ENCODE assay signal across 8 mouse cellular contexts in genomic region chr2:167688126-167688497, GRCm38 (mm10). TPM values are rescaled to one million over a fixed set of nuclear protein-coding genes. Genes with fewer than 3 reads are reported as not detected.
DNase-seq lines count a peak whose midpoint lies in the region; ATAC-seq and TF ChIP-seq lines count a peak whose summit lies in the region.

No protein-coding gene starts in this region.

- 0 out of 2 replicates have a peak overlapping the region, but pooled peaks have one; percentile 94 for H3K27ac ChIP-seq in lung, embryonic 14.5 days (ENCODE audit: low read depth)
- H3K27ac ChIP-seq in forebrain, postnatal 0 days (ENCODE audit: low read depth, low read length) = no peak overlapping the region
- peak overlapping the region; percentile 98 for H3K27ac ChIP-seq in lung, postnatal 0 days (ENCODE audit: low read length)

- H3K4me2 ChIP-seq in lung, embryonic 14.5 days = peak overlapping the region; percentile 92
- H3K4me2 ChIP-seq in forebrain, postnatal 0 days (ENCODE audit: low read depth) = peak overlapping the region; percentile 84
- H3K4me2 ChIP-seq in lung, postnatal 0 days (replicated peaks; ENCODE audit: low read depth, low read length) = peak overlapping the region; percentile 75

- no peaks in the 10 kb centered on the region for H3K4me1 ChIP-seq in lung, embryonic 14.5 days (ENCODE audit: insufficient read depth)
- H3K4me1 ChIP-seq in forebrain, postnatal 0 days (ENCODE audit: insufficient read depth) = no peaks in the 10 kb centered on the region
- H3K4me1 ChIP-seq in lung, postnatal 0 days (ENCODE audit: insufficient read depth, low read depth, low read length) = no peaks in the 10 kb centered on the region; the same call in 1 of the 2 replicates

- peak overlapping the region; percentile 80 for H3K4me3 ChIP-seq in lung, embryonic 14.5 days (ENCODE audit: low read depth, low read length)
- peak overlapping the region; percentile 64 for H3K4me3 ChIP-seq in forebrain, postnatal 0 days (ENCODE audit: low read depth, low read length)
- peak overlapping the region; percentile 81 for H3K4me3 ChIP-seq in lung, postnatal 0 days (ENCODE audit: low read depth, low read length)

- TF ChIP-seq EP300 in lung, postnatal 0 days (IDR thresholded peaks at IDR 0.05) = no peak

- no peaks in the 10 kb centered on the region for H3K9me3 ChIP-seq in lung, embryonic 14.5 days (ENCODE audit: low read depth, low read length)
- H3K9me3 ChIP-seq in forebrain, postnatal 0 days (ENCODE audit: low read length) = no peaks in the 10 kb centered on the region
- no peaks in the 10 kb centered on the region for H3K9me3 ChIP-seq in lung, postnatal 0 days (ENCODE audit: low read length)

- 15% methylated on average over 12 of the region's 12 CpGs for WGBS in lung, embryonic 14.5 days
- 29% methylated on average over 12 of the region's 12 CpGs for WGBS in forebrain, postnatal 0 days
- WGBS in lung, postnatal 0 days = 16% methylated on average over 12 of the region's 12 CpGs

- H3K36me3 ChIP-seq in lung, embryonic 14.5 days (ENCODE audit: insufficient read depth) = peaks cover 14% of the 10 kb centered on the region
- H3K36me3 ChIP-seq in forebrain, postnatal 0 days (ENCODE audit: insufficient read depth) = no peaks in the 10 kb centered on the region
- H3K36me3 ChIP-seq in lung, postnatal 0 days (ENCODE audit: insufficient read depth, low read length) = peaks cover 9% of the 10 kb centered on the region

- peak; percentile 26 for ATAC-seq in lung, embryonic 14.5 days (ENCODE audit: insufficient read depth)
- ATAC-seq in forebrain, postnatal 0 days = peak; percentile 35
- ATAC-seq in lung, postnatal 0 days = peak; percentile 25

- no peaks in the 10 kb centered on the region; the same call in 1 of the 2 replicates for H3K27me3 ChIP-seq in lung, embryonic 14.5 days (ENCODE audit: insufficient read depth, low read length)
- peaks cover 23% of the 10 kb centered on the region for H3K27me3 ChIP-seq in forebrain, postnatal 0 days (ENCODE audit: insufficient read depth, low read length)
- H3K27me3 ChIP-seq in lung, postnatal 0 days (replicated peaks; ENCODE audit: insufficient read depth, low read length) = no peaks in the 10 kb centered on the region

- H3K9ac ChIP-seq in lung, embryonic 14.5 days = peak overlapping the region; percentile 83
- H3K9ac ChIP-seq in forebrain, postnatal 0 days = no peak overlapping the region
- peak overlapping the region; percentile 93 for H3K9ac ChIP-seq in lung, postnatal 0 days (replicated peaks; ENCODE audit: low read depth)

- TF ChIP-seq CTCF in lung, embryonic 14.5 days (IDR thresholded peaks at IDR 0.05; ENCODE audit: low read depth) = peak; percentile 21; the same call in 1 of the 2 replicates
- TF ChIP-seq CTCF in forebrain, postnatal 0 days (IDR thresholded peaks at IDR 0.05; ENCODE audit: low read depth) = no peak
- no peak for TF ChIP-seq CTCF in lung, postnatal 0 days (IDR thresholded peaks at IDR 0.05)

- peak; percentile 75 to 94 for DNase-seq in adrenal gland, adult (ENCODE audit: inconsistent age in 2 of 2, low spot score in 1 of 2)
- no peak for DNase-seq in adrenal gland, postnatal 4 days (ENCODE audit: low spot score in 2 of 2)
- peak; percentile 39 for DNase-seq in lung, embryonic 14.5 days
- no peak for DNase-seq in lung, postnatal 14 days
- DNase-seq in forebrain, postnatal 0 days = no peak
- peak; percentile 74 for DNase-seq in lung, postnatal 0 days (ENCODE audit: low spot score)
- DNase-seq in ovary, adult 18-20 months (ENCODE audit: low spot score) = no peak
- no peak for DNase-seq in spleen, postnatal 4 days (ENCODE audit: low spot score in 2 of 2)

RNA-seq across cellular contexts. Expression of gene Cebpb, which starts 0.6 kb away (rescaled TPM):
- total RNA-seq in adrenal gland, postnatal 4 days (2021) = 100 to 1,000 TPM; 229 to 255 TPM
- polyA plus RNA-seq in lung, embryonic 14.5 days (2014; fragmentation: Nextera tagmentation; extraction: Ambion mirVana) = 73.4 and 77.4 TPM in 2 replicates
- total RNA-seq in forebrain, postnatal 0 days (2014; rRNA removed) = 4.2 and 5.7 TPM in 2 replicates
- 4.3 and 4.5 TPM in 2 replicates for polyA plus RNA-seq in forebrain, postnatal 0 days (2015; fragmentation: Nextera tagmentation; extraction: Ambion mirVana)
- 108 and 122 TPM in 2 replicates for polyA plus RNA-seq in lung, postnatal 0 days (2015; fragmentation: Nextera tagmentation; extraction: Ambion mirVana)

RNA-seq across cellular contexts. Expression of gene Tmem189, which starts 1.5 kb away (rescaled TPM):
- total RNA-seq in adrenal gland, postnatal 4 days (2021) = 10 to 100 TPM; 32.9 to 35.4 TPM
- 41.6 and 43.3 TPM in 2 replicates for polyA plus RNA-seq in lung, embryonic 14.5 days (2014; fragmentation: Nextera tagmentation; extraction: Ambion mirVana)
- total RNA-seq in forebrain, postnatal 0 days (2014; rRNA removed) = 37.7 and 39.5 TPM in 2 replicates
- polyA plus RNA-seq in forebrain, postnatal 0 days (2015; fragmentation: Nextera tagmentation; extraction: Ambion mirVana) = 33.7 and 38.4 TPM in 2 replicates
- 51.7 and 55.1 TPM in 2 replicates for polyA plus RNA-seq in lung, postnatal 0 days (2015; fragmentation: Nextera tagmentation; extraction: Ambion mirVana)

RNA-seq across cellular contexts. Expression of gene Gm20431, which starts 26.8 kb away (rescaled TPM):
- 10 to 100 TPM; 18.2 to 23.0 TPM for total RNA-seq in adrenal gland, postnatal 4 days (2021)
- polyA plus RNA-seq in lung, embryonic 14.5 days (2014; fragmentation: Nextera tagmentation; extraction: Ambion mirVana) = 10.0 and 12.3 TPM in 2 replicates
- total RNA-seq in forebrain, postnatal 0 days (2014; rRNA removed) = not detected in 2 replicates
- 7.5 and 9.7 TPM in 2 replicates for polyA plus RNA-seq in forebrain, postnatal 0 days (2015; fragmentation: Nextera tagmentation; extraction: Ambion mirVana)
- polyA plus RNA-seq in lung, postnatal 0 days (2015; fragmentation: Nextera tagmentation; extraction: Ambion mirVana) = 5.2 and 8.4 TPM in 2 replicates

RNA-seq across cellular contexts. Expression of gene Ube2v1, which starts 56.2 kb away (rescaled TPM):
- 100 to 1,000 TPM; 194 to 200 TPM for total RNA-seq in adrenal gland, postnatal 4 days (2021)
- polyA plus RNA-seq in lung, embryonic 14.5 days (2014; fragmentation: Nextera tagmentation; extraction: Ambion mirVana) = 275 and 293 TPM in 2 replicates
- 161 TPM in 2 replicates for total RNA-seq in forebrain, postnatal 0 days (2014; rRNA removed)
- polyA plus RNA-seq in forebrain, postnatal 0 days (2015; fragmentation: Nextera tagmentation; extraction: Ambion mirVana) = 328 and 369 TPM in 2 replicates
- 166 and 184 TPM in 2 replicates for polyA plus RNA-seq in lung, postnatal 0 days (2015; fragmentation: Nextera tagmentation; extraction: Ambion mirVana)

Comparison
In these comparisons a context has a peak if more than half of its experiments do, and no peak if none do; other contexts are left out.
1. DNase-seq: peak in adrenal gland, adult (2 of 2), lung, embryonic 14.5 days (single experiment) and lung, postnatal 0 days (single experiment); none in adrenal gland, postnatal 4 days (0 of 2), lung, postnatal 14 days (single experiment), forebrain, postnatal 0 days (single experiment), ovary, adult 18-20 months (single experiment) and spleen, postnatal 4 days (0 of 2).
2. RNA of gene Cebpb, which starts 0.6 kb away (polyA plus RNA-seq): 108 to 122 TPM in lung, postnatal 0 days and 73.4 to 77.4 TPM in lung, embryonic 14.5 days; 4.3 to 4.5 TPM in forebrain, postnatal 0 days; every median in the first group is over 10 times any median in the second.
3. Peak in every context shown above with its lines, with median percentiles within 50 percentile points of each other: ATAC-seq, H3K4me2 ChIP-seq and H3K4me3 ChIP-seq.